Mouse (Mus musculus) heart, embryonic 13.5 days (tissue): ENCODE results near the gene Birc5. TPM values are rescaled to one million over a fixed set of nuclear protein-coding genes. Genes with fewer than 3 reads are reported as not detected.
"Not testable (repeated sequence)": the region's sequence is repeated elsewhere in the genome, so short reads cannot be mapped to it uniquely, and the experiment has no call there.

ENCODE experiments used
- ATAC-seq: fragments of 200-750 bp; cut with Nextera tagmentation; 2 replicates; pipeline ENCODE4 v1.8.0; 2017; ENCODE audit warnings: moderate TSS enrichment; ENCODE audit not compliant: insufficient number of reproducible peaks, low FRiP score, low TSS enrichment; ENCODE audit errors: extremely low read depth
- H3K27ac ChIP-seq: fragments of 300-500 bp; sonication (generic); replicated peaks from 2 replicates; pipeline ENCODE4 v1.5.1; 2015; ENCODE audit warnings: moderate library complexity, mild to moderate bottlenecking, inconsistent platforms
- H3K27me3 ChIP-seq: fragments of 300-500 bp; sonication (generic); replicated peaks from 2 replicates; pipeline ENCODE4 v1.6.1; 2015; ENCODE audit warnings: mild to moderate bottlenecking, inconsistent platforms
- H3K36me3 ChIP-seq: fragments of 300-500 bp; sonication (generic); 2 replicates; pipeline ENCODE4 v1.6.1; 2015; ENCODE audit warnings: mild to moderate bottlenecking, inconsistent platforms
- H3K4me1 ChIP-seq: fragments of 300-500 bp; sonication (generic); 2 replicates; pipeline ENCODE4 v1.6.1; 2015; ENCODE audit warnings: inconsistent platforms
- H3K4me2 ChIP-seq: fragments of 300-500 bp; sonication (generic); 2 replicates; pipeline ENCODE4 v1.6.1; 2015; ENCODE audit warnings: inconsistent platforms, mild to moderate bottlenecking, moderate library complexity
- H3K4me3 ChIP-seq: fragments of 300-500 bp; sonication (generic); 2 replicates; pipeline ENCODE4 v1.5.1; 2015; ENCODE audit warnings: moderate library complexity, mild to moderate bottlenecking, inconsistent platforms
- H3K9ac ChIP-seq: fragments of 300-500 bp; sonication (generic); 2 replicates; pipeline ENCODE4 v1.6.1; 2015; ENCODE audit warnings: inconsistent platforms, mild to moderate bottlenecking, moderate library complexity
- H3K9me3 ChIP-seq: fragments of 300-500 bp; sonication (generic); 2 replicates; pipeline ENCODE4 v1.6.1; 2016; ENCODE audit warnings: inconsistent platforms
- WGBS: fragments of 180-500 bp; shearing (Covaris S2); methylation state at CpG from one replicate; pipeline ENCODE4 v1.1.7; 2015; ENCODE audit warnings: mixed read lengths; 5-methylcytosine and 5-hydroxymethylcytosine counted together
- polyA plus RNA-seq: library from polyadenylated mRNA; unstranded; fragments of >200 nt; fragmentation: Nextera tagmentation; extraction: Ambion mirVana; gene quantifications from 2 replicates; pipeline ENCODE4 v1.2.1, GENCODE M21; 2015

Birc5 gene
- polyA plus RNA-seq, 1 experiment from 2014 or later, result 228 TPM

DNA sequence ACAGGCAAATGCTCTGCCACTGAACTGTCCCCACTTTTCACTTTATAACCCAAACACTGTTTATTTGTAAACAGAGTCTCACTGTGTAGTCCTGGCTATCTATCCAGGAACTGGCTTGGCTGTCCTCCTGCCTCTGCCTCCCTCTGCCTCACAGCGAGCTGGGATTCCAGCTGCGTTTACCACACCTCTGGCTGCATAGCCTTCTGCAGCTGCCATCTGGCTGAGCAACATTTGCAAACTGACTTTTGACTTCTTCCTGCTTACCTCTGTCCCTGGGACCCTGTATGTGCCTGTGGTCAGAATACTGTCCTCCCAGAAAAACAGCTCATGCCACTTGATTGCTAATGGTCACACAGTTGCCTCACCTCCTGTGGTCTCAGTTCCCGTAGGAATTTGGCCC is 21.7 kb upstream of the Birc5 start:
- WGBS, result 30% methylated on average over 3 of the region's 3 CpGs
- Histone ChIP-seq H3K9me3 (no peaks in the 10 kb centered on the region), H3K4me2 (peak overlapping the region; percentile 81), H3K4me3 (peak overlapping the region; percentile 29), H3K36me3 (peaks cover 14% of the 10 kb centered on the region), H3K4me1 (peaks cover 89% of the 10 kb centered on the region), H3K27me3 (no peaks in the 10 kb centered on the region), H3K27ac (peak overlapping the region; percentile 98), H3K9ac (peak overlapping the region; percentile 89)
- no peak for ATAC-seq

- Histone ChIP-seq H3K4me1 (peaks cover 82% of the 10 kb centered on the region), H3K9ac (peak overlapping the region; percentile 74), H3K27me3 (no peaks in the 10 kb centered on the region), H3K9me3 (no peaks in the 10 kb centered on the region), H3K27ac (peak overlapping the region; percentile 98), H3K36me3 (peaks cover 8% of the 10 kb centered on the region), H3K4me3 (peak overlapping the region; percentile 29), H3K4me2 (peak overlapping the region; percentile 81)
- no peak for ATAC-seq
- WGBS, result 39% methylated on average over 18 of the region's 18 CpGs
Measured at GRCm38 (mm10) chr11:117828149-117828887, 20.7 kb upstream of the Birc5 start.

- peaks cover 75% of the 10 kb centered on the region for H3K4me1 ChIP-seq
- 9% methylated on average over 9 of the region's 9 CpGs for WGBS
- H3K27ac ChIP-seq, result peak overlapping the region; percentile 98
- ATAC-seq, result no peak
- H3K36me3 ChIP-seq, result peaks cover 4% of the 10 kb centered on the region; the same call in 1 of the 2 replicates
- no peak overlapping the region for H3K4me3 ChIP-seq
- no peaks in the 10 kb centered on the region for H3K9me3 ChIP-seq
- peak overlapping the region; percentile 81 for H3K4me2 ChIP-seq
- peak overlapping the region; percentile 58 for H3K9ac ChIP-seq
- no peaks in the 10 kb centered on the region for H3K27me3 ChIP-seq
Measured at GRCm38 (mm10) chr11:117828888-117829604, 20.0 kb upstream of the Birc5 start.

GRCm38 (mm10) chr11:117829671-117830215 is 19.3 kb upstream of the Birc5 start:
- no peak for ATAC-seq
- Histone ChIP-seq H3K9me3 (no peaks in the 10 kb centered on the region), H3K27me3 (no peaks in the 10 kb centered on the region), H3K9ac (peak overlapping the region; percentile 58), H3K4me1 (peaks cover 69% of the 10 kb centered on the region), H3K27ac (peak overlapping the region; percentile 98), H3K4me3 (no peak overlapping the region), H3K4me2 (0 out of 2 replicates have a peak overlapping the region, but pooled peaks have one; percentile 81), H3K36me3 (peaks cover 4% of the 10 kb centered on the region; the same call in 1 of the 2 replicates)
- 42% methylated on average over 2 of the region's 2 CpGs for WGBS

- H3K27ac ChIP-seq, result peak overlapping the region; percentile 98
- peaks cover 4% of the 10 kb centered on the region; the same call in 1 of the 2 replicates for H3K36me3 ChIP-seq
- ATAC-seq, result no peak
- H3K4me3 ChIP-seq, result no peak overlapping the region
- peaks cover 63% of the 10 kb centered on the region for H3K4me1 ChIP-seq
- H3K4me2 ChIP-seq, result peak overlapping the region; percentile 5; the same call in 1 of the 2 replicates
- no peaks in the 10 kb centered on the region for H3K9me3 ChIP-seq
- H3K27me3 ChIP-seq, result no peaks in the 10 kb centered on the region
- 49% methylated on average over 9 of the region's 9 CpGs for WGBS
- peak overlapping the region; percentile 17; the same call in 1 of the 2 replicates for H3K9ac ChIP-seq
Measured at GRCm38 (mm10) chr11:117830401-117830800, 18.6 kb upstream of the Birc5 start.

DNA sequence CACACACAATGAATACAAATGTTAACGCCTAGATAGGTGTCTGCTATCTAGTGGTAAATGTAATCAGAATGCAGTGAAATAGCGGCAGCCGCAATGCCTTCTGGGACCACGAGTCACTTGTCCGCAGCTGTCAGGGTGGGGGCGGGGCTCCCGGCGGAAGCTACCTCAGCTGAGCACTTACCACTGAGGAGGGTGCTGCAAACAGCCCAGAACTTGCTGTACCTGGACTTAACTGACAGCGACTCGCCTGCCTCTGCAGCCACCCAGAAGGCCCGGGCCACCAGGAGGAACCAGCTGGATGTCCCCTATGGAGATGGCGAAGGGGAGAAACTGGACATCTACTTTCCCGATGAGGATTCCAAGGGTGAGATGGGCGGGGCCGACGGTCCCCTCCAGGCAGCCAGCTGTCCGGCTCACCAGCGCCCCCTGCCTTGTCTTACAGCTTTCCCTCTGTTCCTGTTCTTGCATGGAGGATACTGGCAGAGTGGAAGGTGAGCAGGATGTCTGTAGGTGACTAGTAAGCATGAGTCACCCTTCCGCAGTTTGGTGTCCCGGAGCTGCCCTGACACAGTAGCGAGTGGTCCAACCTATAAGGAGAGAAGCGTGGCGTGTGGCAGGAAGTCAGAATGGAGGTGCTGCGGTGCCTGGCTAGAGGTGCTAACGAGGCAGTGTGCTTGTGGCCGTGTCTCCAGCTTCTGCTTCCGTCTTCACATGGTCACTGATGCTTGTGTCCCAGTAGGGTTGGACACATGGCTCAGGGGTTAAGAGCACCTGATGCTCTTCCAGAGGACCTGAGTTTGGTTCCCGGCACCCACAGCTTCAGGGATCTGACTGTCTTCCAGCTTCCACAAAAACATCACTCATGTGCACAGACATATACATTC is 16.7 kb upstream of the Birc5 start:
- WGBS, result 24% methylated on average over 28 of the region's 28 CpGs
- Histone ChIP-seq H3K36me3 (peaks cover 4% of the 10 kb centered on the region; the same call in 1 of the 2 replicates), H3K27me3 (no peaks in the 10 kb centered on the region), H3K4me1 (peaks cover 50% of the 10 kb centered on the region), H3K27ac (0 out of 2 replicates have a peak overlapping the region, but pooled peaks have one; percentile 8), H3K4me2 (peak overlapping the region; percentile 59), H3K9me3 (no peaks in the 10 kb centered on the region), H3K4me3 (peak overlapping the region; percentile 33), H3K9ac (peak overlapping the region; percentile 56; the same call in 1 of the 2 replicates)
- peak; percentile 67 for ATAC-seq

GRCm38 (mm10) chr11:117833509-117833908 is 15.5 kb upstream of the Birc5 start:
- H3K27ac ChIP-seq, H3K27me3 ChIP-seq, H3K4me2 ChIP-seq, H3K9me3 ChIP-seq, H3K4me3 ChIP-seq, H3K36me3 ChIP-seq, ATAC-seq, H3K9ac ChIP-seq: not testable (repeated sequence)
- 92% methylated on average over 4 of the region's 6 CpGs for WGBS
- H3K4me1 ChIP-seq, result peaks cover 45% of the 10 kb centered on the region

DNA sequence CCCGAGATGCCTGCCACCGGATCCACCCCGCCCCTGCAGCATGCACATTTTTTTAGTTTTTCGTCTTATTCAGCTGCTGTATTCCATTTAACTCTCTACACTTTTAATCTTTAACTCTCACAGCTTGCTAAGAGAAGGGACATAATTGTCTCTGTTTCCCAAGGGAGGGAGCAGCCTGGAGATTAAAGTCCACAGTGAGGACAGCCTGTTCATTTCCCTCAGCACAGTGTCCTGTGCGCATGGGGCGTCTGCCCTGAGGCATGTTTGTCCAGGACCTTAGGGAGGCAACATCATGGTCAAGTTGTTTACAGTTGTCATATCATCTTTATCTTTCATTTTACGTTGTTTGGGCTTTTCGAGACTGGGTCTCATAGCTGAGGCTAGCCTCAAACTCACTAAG is 15.0 kb upstream of the Birc5 start:
- Histone ChIP-seq H3K9me3 (no peaks in the 10 kb centered on the region), H3K27ac (no peak overlapping the region), H3K4me2 (no peak overlapping the region), H3K36me3 (peaks cover 4% of the 10 kb centered on the region; the same call in 1 of the 2 replicates), H3K4me1 (peaks cover 45% of the 10 kb centered on the region), H3K9ac (no peak overlapping the region), H3K4me3 (no peak overlapping the region), H3K27me3 (no peaks in the 10 kb centered on the region)
- 86% methylated on average over 8 of the region's 8 CpGs for WGBS
- no peak for ATAC-seq

GRCm38 (mm10) chr11:117836306-117836705 is 12.7 kb upstream of the Birc5 start:
- Histone ChIP-seq H3K27ac (no peak overlapping the region), H3K9me3 (no peaks in the 10 kb centered on the region), H3K27me3 (no peaks in the 10 kb centered on the region), H3K4me3 (peak overlapping the region; percentile 33), H3K9ac (peak overlapping the region; percentile 37), H3K36me3 (peaks cover 4% of the 10 kb centered on the region; the same call in 1 of the 2 replicates), H3K4me2 (peak overlapping the region; percentile 60), H3K4me1 (peaks cover 39% of the 10 kb centered on the region)
- no peak for ATAC-seq
- WGBS, result 23% methylated on average over 13 of the region's 13 CpGs

- no peaks in the 10 kb centered on the region for H3K27me3 ChIP-seq
- H3K27ac ChIP-seq, result peak overlapping the region; percentile 54
- 60% methylated on average over 2 of the region's 2 CpGs for whole genome bisulfite sequencing
- H3K36me3 ChIP-seq, result no peaks in the 10 kb centered on the region
- no peak overlapping the region for H3K4me3 ChIP-seq
- ATAC-seq, result no peak
- no peaks in the 10 kb centered on the region for H3K9me3 ChIP-seq
- no peak overlapping the region for H3K9ac ChIP-seq
- H3K4me1 ChIP-seq, result peaks cover 30% of the 10 kb centered on the region
- no peak overlapping the region for H3K4me2 ChIP-seq
Measured at GRCm38 (mm10) chr11:117838572-117838971, 10.5 kb upstream of the Birc5 start.
